Mouse (Mus musculus): ENCODE results near the gene Lrch3.

- TF ChIP-seq CTCF (IDR thresholded peaks at IDR 0.05; ENCODE audit: borderline replicate concordance, insufficient read depth, low read length) (no peak), POLR2A (IDR thresholded peaks at IDR 0.05; ENCODE audit: low read depth, low read length) (no peak)
Observed at GRCm38 (mm10) chr16:33015986-33016385, 102.1 kb downstream of the Lrch3 start.
